Mouse (Mus musculus): ENCODE measurements around the gene Baiap2l1.
"Not testable (repeated sequence)": the region's sequence is repeated elsewhere in the genome, so short reads cannot be mapped to it uniquely, and the experiment has no call there.

Gene Baiap2l1

DNA sequence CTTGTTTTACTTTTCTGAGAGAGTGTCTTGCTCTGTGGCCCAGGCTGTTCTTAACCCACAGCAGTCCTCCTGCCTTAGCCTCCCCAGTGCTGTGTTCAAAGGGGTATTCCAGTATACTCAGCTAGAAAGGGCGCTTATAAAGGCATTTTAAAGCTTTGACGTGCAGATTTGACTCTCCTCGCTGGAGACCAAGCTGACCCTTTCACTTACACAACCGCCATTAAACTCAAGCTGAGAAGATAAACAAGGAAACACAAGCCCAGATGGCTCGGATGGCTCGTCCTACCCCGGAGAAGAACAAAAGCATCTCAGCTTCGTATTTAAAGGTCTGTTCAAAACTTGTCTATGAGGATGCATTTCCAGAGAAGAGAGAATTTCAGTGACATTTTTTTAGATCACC lies 6.7 kb downstream of the Baiap2l1 start:
- no peak for DNase-seq (ENCODE audit: low read depth, low spot score)

GRCm38 (mm10) chr5:144344592-144344991 lies 13.3 kb downstream of the Baiap2l1 start:
- DNase-seq (ENCODE audit: low read depth, low spot score) = no peak

DNA sequence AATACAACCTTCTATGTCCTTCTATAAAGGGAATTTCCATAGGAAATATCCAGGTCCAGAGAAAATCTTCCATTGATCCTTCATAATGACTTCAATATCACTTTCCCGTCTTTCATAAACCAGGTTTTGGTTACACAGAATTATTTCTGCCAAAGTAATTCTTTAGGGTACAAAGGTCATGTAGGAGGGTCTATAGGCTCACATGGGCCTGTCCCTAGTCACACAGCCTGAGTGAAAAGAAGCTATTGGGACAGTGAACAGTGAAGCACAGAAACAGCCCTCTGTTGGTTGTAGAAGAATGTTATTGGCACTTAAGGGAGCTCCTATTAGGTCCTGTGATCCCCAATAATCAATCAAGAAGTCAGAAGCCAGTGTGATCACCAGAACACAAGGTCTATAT lies 16.8 kb downstream of the Baiap2l1 start:
- no peak for DNase-seq (ENCODE audit: low read depth, low spot score)

GRCm38 (mm10) chr5:144338787-144339186 lies 19.1 kb downstream of the Baiap2l1 start:
- DNase-seq (ENCODE audit: low read depth, low spot score) = no peak

GRCm38 (mm10) chr5:144335357-144335756 lies 22.6 kb downstream of the Baiap2l1 start:
- DNase-seq (ENCODE audit: low read depth, low spot score) = not testable (repeated sequence)

DNA sequence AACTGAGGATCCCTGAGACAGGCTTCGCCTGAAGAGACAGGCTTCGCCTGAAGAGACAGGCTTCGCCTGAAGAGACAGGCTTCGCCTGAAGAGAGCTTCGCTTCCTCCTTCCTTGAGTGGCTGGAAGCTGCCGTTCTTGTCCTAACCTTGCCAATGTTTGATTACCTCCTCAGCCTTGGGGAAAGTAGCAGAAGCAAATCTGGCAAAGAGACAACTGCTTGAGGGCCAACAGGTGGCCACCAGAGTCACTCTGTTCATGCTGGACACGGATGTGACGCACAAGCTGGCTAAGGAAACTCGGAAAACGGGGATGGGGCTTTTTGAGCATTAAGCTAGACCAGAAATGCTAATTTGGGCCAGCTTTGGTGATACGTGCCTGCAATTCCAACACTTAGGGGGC lies 23.9 kb downstream of the Baiap2l1 start:
- DNase-seq (ENCODE audit: low read depth, low spot score) = no peak

- no peak for DNase-seq (ENCODE audit: low read depth, low spot score)
These were observed 35.2 kb downstream of the Baiap2l1 start for GRCm38 (mm10) chr5:144322717-144323116.

DNA sequence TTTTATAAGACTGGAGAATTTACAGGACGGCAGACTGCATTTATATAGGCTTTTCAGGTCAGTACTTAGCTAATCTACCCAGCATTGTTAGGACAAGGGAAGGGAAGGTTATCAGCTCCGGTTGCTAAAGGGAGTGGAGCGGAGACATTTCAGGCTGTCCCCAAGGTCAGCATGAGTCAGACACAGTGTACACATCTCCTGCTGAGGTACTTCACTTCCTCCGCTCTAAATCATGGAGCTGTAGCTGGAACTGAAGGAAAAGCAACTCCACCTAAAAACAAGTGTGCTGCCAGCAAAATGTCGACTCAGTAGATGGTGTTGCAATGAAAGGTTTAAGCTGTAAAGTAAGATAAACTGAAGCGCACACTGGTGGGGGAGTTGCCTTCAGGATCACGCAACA lies 36.2 kb downstream of the Baiap2l1 start:
- peak; percentile 47 for DNase-seq (ENCODE audit: low read depth, low spot score)

DNA sequence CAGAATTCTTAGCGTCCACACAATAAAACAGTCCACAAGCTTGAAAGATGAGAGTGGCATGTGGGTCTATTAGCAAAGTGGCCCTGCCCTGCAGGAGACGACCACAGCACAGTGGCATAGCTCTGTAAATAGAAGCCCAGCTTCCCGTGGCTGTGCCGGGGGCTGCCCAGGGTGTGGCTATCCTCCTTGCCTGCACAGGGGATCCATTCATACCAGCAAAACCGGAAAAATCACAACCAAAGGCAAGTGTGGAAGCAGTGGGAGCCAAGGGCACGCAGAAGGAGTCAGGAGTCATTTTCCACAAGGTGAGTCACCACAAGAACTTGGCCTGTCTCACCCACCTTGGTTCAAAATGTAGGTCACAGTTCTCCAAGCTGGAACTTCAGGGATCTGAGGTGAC lies 39.6 kb downstream of the Baiap2l1 start:
- DNase-seq (ENCODE audit: low read depth, low spot score) = peak; percentile 30

DNA sequence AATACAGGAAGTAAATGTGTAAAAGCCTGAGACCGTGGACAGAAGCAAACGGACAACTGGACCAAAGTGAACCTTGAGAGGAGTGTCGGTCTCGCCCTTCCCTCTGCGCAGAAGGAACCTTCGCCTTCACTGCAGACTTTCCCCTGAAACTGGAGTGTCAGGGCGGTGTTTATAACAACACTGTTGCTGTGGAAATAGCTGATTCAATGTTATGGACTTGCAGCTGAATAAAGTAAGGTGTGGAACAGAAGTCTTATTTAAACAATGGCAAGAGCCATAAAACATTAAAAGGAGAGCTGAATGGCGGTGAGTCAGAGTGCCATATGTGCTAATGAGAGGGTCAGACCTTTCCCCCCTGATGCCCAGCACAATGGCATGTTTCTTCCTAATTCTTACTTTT lies 40.5 kb downstream of the Baiap2l1 start:
- no peak for DNase-seq (ENCODE audit: low read depth, low spot score)

- DNase-seq (ENCODE audit: low read depth, low spot score) = no peak
These were observed 41.5 kb downstream of the Baiap2l1 start for GRCm38 (mm10) chr5:144316442-144316841.

GRCm38 (mm10) chr5:144314731-144315494 lies 43.0 kb downstream of the Baiap2l1 start:
- no peak for DNase-seq (ENCODE audit: low read depth, low spot score)

DNA sequence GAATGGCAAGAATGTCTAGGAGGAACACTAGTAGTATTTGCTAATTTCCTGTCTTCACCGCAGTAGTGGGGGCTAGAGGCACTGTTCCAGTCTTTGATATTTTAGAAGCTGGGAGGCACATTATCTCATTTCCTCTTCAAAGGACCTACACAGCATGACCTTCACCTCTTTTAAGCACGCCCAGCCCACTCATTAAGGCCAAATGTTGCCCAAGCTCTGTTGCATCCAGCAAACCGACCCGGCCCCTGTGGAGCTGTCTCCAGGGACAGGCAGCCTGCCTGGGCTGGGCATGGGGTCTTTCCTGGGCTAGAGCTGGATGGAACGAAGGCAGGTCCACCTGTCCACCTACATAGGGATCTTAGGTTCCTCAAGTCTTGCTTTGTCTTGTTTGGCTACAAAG lies 44.6 kb downstream of the Baiap2l1 start:
- no peak for DNase-seq (ENCODE audit: low read depth, low spot score)

DNA sequence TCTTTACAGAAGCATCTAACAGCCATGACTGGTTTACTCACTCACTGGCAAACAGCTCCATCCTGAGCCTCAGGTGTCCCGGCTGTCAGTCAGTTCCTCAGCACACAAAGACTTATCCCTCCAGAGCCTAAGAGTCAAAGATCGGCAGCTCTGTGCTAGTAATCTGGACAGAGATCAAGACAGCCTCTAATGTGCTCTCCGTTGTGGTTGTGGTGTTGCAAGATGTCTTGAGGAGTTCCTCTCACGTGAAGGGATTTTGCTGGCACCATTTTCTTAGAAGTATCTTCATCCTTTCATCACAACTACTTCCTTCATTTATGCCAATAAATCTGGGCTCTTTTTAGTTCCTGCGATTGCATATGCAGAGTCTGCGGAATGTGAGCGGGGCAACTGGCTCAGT lies 45.7 kb downstream of the Baiap2l1 start:
- DNase-seq (ENCODE audit: low read depth, low spot score) = no peak

- DNase-seq (ENCODE audit: low read depth, low spot score) = no peak
These were observed 49.0 kb downstream of the Baiap2l1 start for GRCm38 (mm10) chr5:144308929-144309328.

- no peak for DNase-seq (ENCODE audit: low read depth, low spot score)
These were observed 54.8 kb downstream of the Baiap2l1 start for GRCm38 (mm10) chr5:144303071-144303470.

DNA sequence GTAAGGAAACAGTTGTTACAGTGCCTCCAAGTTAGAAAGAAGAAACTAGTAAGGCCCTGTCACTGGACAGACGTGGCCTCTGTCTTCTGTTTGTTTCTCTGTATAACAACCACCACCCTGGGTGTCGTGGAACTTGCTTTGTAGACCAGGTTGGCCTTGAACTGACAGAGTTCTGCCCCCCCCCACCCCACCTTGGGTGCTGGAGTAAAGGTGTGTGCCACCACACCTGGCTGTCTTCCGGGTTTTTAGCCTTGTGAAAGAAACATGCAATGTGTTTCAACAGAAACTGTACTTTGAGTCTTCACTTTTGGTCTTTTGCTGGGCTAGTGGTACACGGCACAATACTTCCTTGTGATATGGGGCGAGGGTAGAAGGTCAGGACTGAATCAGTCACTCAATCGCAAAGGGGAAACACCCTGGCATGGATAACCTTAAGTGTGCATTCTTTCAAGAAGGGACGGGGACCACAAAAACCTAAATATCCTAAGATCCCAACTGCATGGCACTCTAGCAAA lies 61.8 kb downstream of the Baiap2l1 start:
- no peak for DNase-seq (ENCODE audit: low read depth, low spot score)

DNA sequence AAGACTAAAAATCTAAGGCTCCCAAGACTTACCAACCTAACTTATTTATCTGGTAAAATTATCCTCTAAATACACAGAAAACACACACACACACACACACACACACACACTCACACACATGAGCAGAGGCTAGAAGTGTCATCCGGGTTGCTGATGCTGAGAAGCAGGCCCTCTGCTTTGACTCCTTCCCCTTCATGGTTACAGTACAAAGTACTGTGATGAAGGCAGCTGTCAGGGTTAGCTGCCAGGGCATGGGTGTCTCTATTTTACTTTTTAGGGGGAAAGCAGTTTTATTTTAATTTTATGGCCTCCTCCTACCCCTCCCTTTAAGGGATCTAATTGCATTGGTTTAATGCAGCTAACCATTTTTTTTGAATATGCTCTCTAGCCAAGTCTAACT lies 62.6 kb downstream of the Baiap2l1 start:
- no peak for DNase-seq (ENCODE audit: low read depth, low spot score)

GRCm38 (mm10) chr5:144294908-144295307 lies 63.0 kb downstream of the Baiap2l1 start:
- no peak for DNase-seq (ENCODE audit: low read depth, low spot score)

DNA sequence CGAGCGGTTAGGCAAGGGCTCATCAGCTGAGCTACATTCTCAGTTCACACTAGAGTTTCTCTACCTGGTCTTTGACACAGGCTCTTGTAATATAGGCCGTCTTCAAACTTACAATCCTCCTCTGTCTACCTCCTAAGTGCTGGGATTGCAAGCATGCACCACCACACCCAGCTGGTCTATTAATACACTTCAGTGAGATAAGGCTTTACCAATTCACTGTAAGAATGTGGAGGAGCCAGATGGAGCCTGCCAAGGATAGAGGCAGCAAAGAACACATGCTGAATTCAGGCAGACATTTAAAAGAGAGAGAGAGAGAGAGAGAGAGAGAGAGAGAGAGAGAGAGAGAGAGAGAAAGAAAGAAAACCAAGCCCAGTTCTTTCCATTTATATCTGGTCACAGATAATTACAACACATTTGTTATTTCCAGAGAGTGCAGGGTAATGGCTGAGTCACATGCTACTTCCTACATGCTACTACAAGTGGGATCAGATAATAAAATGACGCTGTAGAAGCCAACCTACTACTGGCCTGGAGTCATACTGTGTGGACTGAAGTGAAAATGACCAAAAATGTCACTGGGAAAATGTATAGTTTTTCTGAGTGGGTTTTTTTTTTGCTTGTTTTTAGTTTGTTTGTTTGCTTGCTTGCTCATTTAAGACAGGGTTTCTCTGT lies 68.0 kb downstream of the Baiap2l1 start:
- no peak for DNase-seq (ENCODE audit: low read depth, low spot score)

DNA sequence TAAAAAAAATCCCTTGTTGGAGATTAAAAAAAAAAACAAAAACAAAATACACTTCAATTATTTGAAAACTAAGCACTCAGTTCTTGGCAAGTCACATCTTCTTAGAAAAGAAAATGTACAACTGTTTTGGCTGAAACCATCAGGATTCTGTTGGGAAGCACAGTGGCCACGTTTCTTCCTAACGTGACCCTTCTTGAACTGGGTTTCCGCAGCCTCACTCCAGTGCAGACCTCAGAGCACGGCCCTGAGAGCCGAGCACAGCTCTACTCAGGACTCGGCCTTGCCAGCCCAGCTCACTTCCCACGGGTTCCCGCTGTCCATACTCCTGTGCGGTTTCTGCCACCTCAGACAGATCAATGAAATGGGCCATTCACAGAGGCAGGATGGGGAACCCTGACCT lies 69.5 kb downstream of the Baiap2l1 start:
- DNase-seq (ENCODE audit: low read depth, low spot score) = no peak

DNA sequence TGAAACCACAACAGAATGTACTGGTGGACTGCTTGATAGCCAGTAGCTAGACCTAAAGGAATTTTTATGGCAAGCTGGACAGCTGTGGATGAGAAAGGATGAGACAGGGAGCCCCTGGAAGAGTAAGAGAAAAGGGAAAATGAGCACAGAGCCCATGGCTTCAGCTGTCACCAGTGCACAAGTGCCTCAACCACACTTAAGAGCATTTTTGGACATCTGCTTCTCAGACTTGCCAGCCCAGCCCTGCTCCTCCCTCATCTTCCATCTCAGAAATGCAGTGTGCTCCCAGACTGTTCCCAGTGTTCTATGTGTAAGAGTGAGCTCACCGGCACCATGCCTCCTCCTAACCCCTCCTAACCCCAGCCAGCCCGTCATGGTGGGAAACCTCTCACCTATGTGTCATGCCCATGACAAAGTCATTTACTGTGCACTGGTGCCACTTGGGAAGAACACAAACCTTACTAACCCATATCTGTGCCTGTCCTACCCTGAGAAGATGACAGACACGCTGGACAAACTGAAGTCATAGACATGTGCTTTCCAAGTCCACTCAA lies 70.6 kb downstream of the Baiap2l1 start:
- DNase-seq (ENCODE audit: low read depth, low spot score) = no peak
